Mouse (Mus musculus) brain, embryonic 14.5 days (tissue): ENCODE measurements around the gene Ano6.

Experiments
- CTCF ChIP-seq: fragments of 200-500 bp; IDR thresholded peaks from 2 replicates; pipeline ENCODE4 v1.5.1; 2012; ENCODE audit warnings: inconsistent platforms, mild to moderate bottlenecking, moderate library complexity, borderline replicate concordance; ENCODE audit not compliant: insufficient read depth, insufficient read length; ENCODE audit errors: extremely low read depth
- POLR2A ChIP-seq: fragments of 200-500 bp; IDR thresholded peaks from 2 replicates; pipeline ENCODE4 v1.6.1; 2012; ENCODE audit warnings: mild to moderate bottlenecking, inconsistent platforms, borderline replicate concordance; ENCODE audit not compliant: poor library complexity, insufficient read depth, insufficient read length, severe bottlenecking; ENCODE audit errors: extremely low read depth

GRCm38 (mm10) chr15:95977939-95978252 lies 187.3 kb downstream of the Ano6 start:
- TF ChIP-seq CTCF (no peak), POLR2A (no peak)
